Mouse (Mus musculus): ENCODE results near the gene Olfr262.
"Not testable (repeated sequence)": the region's sequence is repeated elsewhere in the genome, so short reads cannot be mapped to it uniquely, and the experiment has no call there.

Olfr262 gene

DNA sequence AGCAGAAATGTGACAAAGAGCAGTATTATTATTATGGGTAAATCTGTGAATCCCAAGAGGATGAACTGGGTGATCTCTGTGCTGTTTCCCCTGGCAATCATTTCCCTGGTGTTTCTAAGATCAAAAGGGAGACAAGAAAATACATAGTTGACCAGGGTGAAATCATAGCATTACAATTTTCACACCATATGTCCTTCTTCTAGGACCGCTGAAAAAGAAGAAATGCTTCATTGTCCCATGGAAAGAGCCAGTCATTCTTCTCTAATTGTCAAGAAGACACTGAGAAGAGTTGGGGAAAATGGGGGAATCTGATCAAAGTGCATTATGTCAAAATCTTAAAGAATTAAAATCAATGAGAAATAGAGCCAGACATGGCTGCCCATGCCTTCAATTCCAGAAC, at the start of gene Olfr262:
TSS of gene Olfr262 (minus strand) at position 101 of the 400 bp plus-strand sequence.
- no peak for DNase-seq (ENCODE audit: low read depth, low spot score)

GRCm38 (mm10) chr19:12279554-12279953, 38.1 kb upstream of the Olfr262 start, which contains the start of gene Olfr1434:
TSS of gene Olfr1434 (plus strand) at chr19:12279854.
- no peak for DNase-seq (ENCODE audit: low read depth, low spot score)

GRCm38 (mm10) chr19:12260732-12261131, 19.3 kb upstream of the Olfr262 start, which contains the start of gene Olfr235:
TSS of gene Olfr235 (plus strand) at chr19:12261032.
- DNase-seq (ENCODE audit: low read depth, low spot score), result no peak

DNA sequence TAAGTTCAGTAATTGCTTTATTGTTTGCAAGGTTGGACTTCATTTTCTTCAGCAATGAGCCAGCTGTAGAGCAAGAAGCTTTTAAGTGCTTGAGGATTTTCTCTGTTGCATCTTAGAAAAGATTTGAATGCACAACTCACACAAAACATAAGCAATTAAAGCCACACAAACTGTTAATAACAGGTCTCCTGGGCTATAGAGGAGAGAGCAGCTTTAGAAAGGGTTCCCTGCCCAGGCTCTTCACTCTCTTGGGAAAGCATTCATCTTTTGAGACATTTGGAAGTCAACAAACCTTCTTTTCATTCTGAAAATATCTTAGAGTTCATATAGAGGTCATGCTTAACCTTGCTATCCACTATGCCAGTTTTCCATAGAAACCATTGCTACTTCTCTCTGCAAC, 9.0 kb downstream of the Olfr262 start, which contains the start of gene Olfr1432:
TSS of gene Olfr1432 (minus strand) at position 101 of the 400 bp plus-strand sequence.
- not testable (repeated sequence) for DNase-seq (ENCODE audit: low read depth, low spot score)

- no peak for DNase-seq (ENCODE audit: low read depth, low spot score)
These were observed 41.1 kb downstream of the Olfr262 start, which contains the start of gene Olfr1431 for GRCm38 (mm10) chr19:12200334-12200733. TSS of gene Olfr1431 (plus strand) at chr19:12200634.

DNA sequence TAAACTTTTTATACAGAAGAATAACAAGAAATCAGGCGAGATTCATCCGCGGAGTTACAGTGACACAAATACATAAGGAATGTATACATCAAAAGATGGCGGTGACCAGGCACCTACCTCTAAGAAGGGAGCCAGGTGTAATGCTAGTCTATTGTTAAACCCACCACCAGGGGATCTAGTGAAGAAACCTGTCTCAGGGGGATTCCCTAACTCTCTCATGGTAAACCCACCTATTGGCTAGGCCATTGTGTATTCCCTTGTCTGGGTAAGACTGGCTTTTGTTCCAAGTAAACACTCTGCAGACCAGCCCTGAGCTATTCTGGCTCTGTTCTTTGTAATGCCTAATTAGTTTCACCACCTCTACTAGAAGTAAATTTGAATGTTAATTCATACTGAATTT, 42.4 kb downstream of the Olfr262 start:
- DNase-seq (ENCODE audit: low read depth, low spot score), result not testable (repeated sequence)

Measured in brain, adult 2 months (tissue).